Mouse (Mus musculus): ENCODE results near the gene Eya2. TPM values are rescaled to one million over a fixed set of nuclear protein-coding genes. Genes with fewer than 3 reads are reported as not detected.

The Eya2 gene
- polyA plus RNA-seq, 1 experiment from 2014 or later, result 6.9 TPM

DNA sequence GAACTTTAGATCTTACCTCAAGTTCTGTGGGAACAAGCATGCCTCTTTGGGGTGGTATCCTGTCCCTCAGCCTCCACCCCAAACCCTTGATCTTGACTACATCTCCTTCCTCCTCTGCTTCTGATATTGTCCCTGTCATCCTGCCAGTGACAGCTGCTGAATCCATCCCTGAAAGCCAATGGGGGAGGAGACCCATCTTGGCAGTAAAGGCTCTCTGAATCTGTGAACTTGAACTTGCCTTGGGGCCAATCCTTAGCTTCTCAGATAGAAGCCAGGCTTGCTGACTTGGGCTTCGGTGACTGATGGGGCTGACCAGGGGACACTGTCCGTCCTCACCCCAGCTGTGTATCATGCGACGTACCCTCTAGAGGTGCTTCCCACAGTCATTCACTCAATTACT lies 94.1 kb downstream of the Eya2 start:
- ATAC-seq (replicated peaks; ENCODE audit: low FRiP score), result no peak
- Histone ChIP-seq H3K27me3 (no peaks in the 10 kb centered on the region), H3K36me3 (no peaks in the 10 kb centered on the region), H3K27ac (no peak overlapping the region), H3K9me3 (replicated peaks) (no peaks in the 10 kb centered on the region), H3K9ac (no peak overlapping the region), H3K4me3 (replicated peaks) (no peak overlapping the region), H3K4me2 (no peak overlapping the region), H3K4me1 (no peaks in the 10 kb centered on the region)
- WGBS, result 87% methylated on average over 4 of the region's 4 CpGs

DNA sequence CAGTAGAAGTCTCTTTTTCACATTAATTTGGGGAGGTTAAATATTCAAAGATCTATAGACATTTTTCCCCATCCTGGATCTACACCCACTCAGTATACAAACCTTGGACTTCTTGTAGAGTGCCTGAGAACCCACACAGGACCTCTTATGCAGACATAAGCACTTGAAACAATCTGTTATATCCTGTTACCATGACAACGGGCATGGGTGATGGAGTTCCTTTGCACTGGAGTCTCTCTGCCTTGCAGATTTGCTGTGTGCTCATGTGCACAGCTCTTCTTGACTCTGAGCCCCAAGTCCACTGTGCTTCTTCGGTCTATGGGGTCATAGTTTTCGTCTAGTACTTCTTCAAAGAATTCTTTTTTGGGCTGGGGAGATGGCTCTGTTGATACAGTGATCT lies 96.2 kb downstream of the Eya2 start:
- H3K27ac ChIP-seq, result no peak overlapping the region
- no peaks in the 10 kb centered on the region for H3K27me3 ChIP-seq
- WGBS, result 93% methylated on average over 3 of the region's 3 CpGs
- H3K9ac ChIP-seq, result no peak overlapping the region
- H3K36me3 ChIP-seq, result no peaks in the 10 kb centered on the region
- H3K4me1 ChIP-seq, result no peaks in the 10 kb centered on the region
- ATAC-seq (replicated peaks; ENCODE audit: low FRiP score), result no peak
- no peak overlapping the region for H3K4me3 ChIP-seq (replicated peaks)
- H3K4me2 ChIP-seq, result no peak overlapping the region
- H3K9me3 ChIP-seq (replicated peaks), result no peaks in the 10 kb centered on the region

DNA sequence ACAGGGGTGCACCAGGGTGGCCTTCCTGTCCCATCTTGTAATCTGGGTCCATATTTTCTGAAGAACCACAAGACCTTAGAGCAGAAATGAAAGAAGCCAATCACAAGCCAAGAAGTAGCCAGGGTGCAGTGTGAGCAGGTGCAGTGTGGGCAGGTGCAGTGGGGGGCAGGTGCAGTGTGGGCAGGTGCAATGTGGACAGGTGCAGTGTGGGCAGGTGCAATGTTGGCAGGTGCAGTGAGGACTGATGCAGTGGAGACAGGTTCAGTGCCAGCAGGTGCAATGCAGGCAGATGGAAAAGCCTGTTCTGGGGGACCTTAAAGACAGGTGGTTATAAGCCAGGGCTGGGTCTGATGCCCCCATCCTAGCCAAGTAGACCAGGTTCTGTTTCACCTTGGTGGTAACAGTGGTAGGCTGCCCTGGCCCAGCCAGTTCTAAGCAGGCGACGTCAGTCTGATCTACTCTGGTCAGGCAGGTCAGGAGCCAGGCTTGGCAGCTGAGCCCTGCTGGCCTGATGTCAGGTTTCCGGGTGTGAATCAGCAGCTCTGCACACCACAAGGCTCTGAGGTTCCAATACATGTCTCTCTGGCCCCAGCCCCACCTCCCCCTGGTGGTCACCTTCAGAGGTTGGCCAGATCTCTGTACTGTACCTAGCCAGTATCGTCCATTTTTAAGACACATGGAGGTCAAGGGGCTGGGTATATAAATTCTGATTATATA lies 98.3 kb downstream of the Eya2 start:
- no peaks in the 10 kb centered on the region for H3K36me3 ChIP-seq
- no peaks in the 10 kb centered on the region for H3K9me3 ChIP-seq (replicated peaks)
- no peaks in the 10 kb centered on the region for H3K4me1 ChIP-seq
- 63% methylated on average over 4 of the region's 4 CpGs for WGBS
- ATAC-seq (replicated peaks; ENCODE audit: low FRiP score), result 0 out of 2 replicates have a peak, but pooled peaks have one; percentile 40
- H3K27ac ChIP-seq, result no peak overlapping the region
- no peaks in the 10 kb centered on the region for H3K27me3 ChIP-seq
- no peak overlapping the region for H3K4me3 ChIP-seq (replicated peaks)
- no peak overlapping the region for H3K4me2 ChIP-seq
- H3K9ac ChIP-seq, result no peak overlapping the region

DNA sequence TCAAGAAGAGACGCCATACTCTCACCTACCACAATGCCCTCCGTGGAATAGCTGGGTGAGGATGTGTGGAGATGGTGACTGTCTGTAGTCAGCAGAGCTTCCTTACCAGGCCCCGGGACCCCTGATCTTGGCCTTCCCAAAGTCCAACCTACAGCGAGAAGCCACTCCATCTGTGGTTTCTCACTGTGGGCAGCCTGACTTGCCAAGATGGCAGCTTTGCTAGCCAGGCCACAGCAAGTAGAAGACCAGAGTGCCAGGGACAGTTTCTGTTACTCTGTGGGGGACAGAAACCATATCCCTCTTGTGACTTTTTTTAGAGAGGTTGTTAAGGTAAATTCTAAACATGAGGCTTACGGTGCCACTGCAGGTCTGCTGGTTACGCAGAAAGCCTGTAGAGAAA lies 99.9 kb downstream of the Eya2 start:
- no peak overlapping the region for H3K4me3 ChIP-seq (replicated peaks)
- H3K4me2 ChIP-seq, result no peak overlapping the region
- no peak for ATAC-seq (replicated peaks; ENCODE audit: low FRiP score)
- H3K36me3 ChIP-seq, result no peaks in the 10 kb centered on the region
- H3K27me3 ChIP-seq, result no peaks in the 10 kb centered on the region
- H3K4me1 ChIP-seq, result no peaks in the 10 kb centered on the region
- no peaks in the 10 kb centered on the region for H3K9me3 ChIP-seq (replicated peaks)
- no peak overlapping the region for H3K9ac ChIP-seq
- H3K27ac ChIP-seq, result no peak overlapping the region
- WGBS, result 92% methylated on average over 6 of the region's 6 CpGs

DNA sequence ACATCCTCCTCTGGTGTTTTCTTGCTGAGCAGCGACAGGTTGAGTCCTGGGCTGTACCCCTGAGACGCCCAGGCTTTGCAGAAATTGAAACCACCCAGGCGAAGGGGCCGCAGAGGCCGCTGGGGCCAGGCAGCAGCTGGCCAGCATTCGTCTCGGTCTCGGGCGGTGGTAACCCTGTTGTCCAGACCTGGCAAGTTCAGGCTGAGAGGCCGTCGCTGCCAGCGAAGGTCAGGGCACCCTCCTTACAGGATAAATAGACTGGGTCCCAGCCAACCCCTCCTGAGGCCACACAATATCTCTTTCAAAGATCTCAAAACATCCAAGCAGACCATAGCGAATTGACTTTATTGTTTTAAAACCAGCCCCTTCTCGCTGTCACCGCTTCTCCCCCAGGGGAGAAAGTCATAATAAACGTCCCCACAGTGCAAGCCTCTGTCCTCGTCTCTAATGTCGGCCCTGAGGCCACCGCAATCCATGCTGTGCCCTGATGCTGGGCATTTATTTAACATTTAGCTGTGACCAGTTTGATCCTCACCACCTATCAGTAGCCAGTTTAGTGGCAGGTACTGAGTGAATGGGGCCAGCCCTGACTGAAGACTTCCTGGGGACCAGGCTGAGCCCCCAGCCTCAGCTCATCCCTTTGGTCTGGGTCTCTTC lies 105.5 kb downstream of the Eya2 start:
- Histone ChIP-seq H3K4me1 (peaks cover 28% of the 10 kb centered on the region), H3K36me3 (no peaks in the 10 kb centered on the region), H3K27ac (no peak overlapping the region), H3K9me3 (replicated peaks) (no peaks in the 10 kb centered on the region), H3K27me3 (0 out of 2 replicates have a peak, but pooled peaks cover 2% of the 10 kb centered on the region), H3K9ac (no peak overlapping the region), H3K4me3 (replicated peaks) (no peak overlapping the region), H3K4me2 (no peak overlapping the region)
- 14% methylated on average over 19 of the region's 19 CpGs for whole genome bisulfite sequencing
- no peak for ATAC-seq (replicated peaks; ENCODE audit: low FRiP score)

GRCm38 (mm10) chr2:165703033-165703805 lies 108.4 kb downstream of the Eya2 start:
- 34% methylated on average over 9 of the region's 9 CpGs for WGBS
- no peak overlapping the region for H3K4me3 ChIP-seq (replicated peaks)
- peak overlapping the region; percentile 76 for H3K27ac ChIP-seq
- H3K9me3 ChIP-seq (replicated peaks), result no peaks in the 10 kb centered on the region
- 0 out of 2 replicates have a peak, but pooled peaks cover 2% of the 10 kb centered on the region for H3K27me3 ChIP-seq
- peaks cover 28% of the 10 kb centered on the region for H3K4me1 ChIP-seq
- H3K36me3 ChIP-seq, result no peaks in the 10 kb centered on the region
- H3K9ac ChIP-seq, result no peak overlapping the region
- H3K4me2 ChIP-seq, result no peak overlapping the region
- ATAC-seq (replicated peaks; ENCODE audit: low FRiP score), result peak; percentile 93

GRCm38 (mm10) chr2:165708266-165708665 lies 113.4 kb downstream of the Eya2 start:
- Histone ChIP-seq H3K27me3 (no peaks in the 10 kb centered on the region), H3K9ac (no peak overlapping the region), H3K36me3 (no peaks in the 10 kb centered on the region), H3K9me3 (replicated peaks) (no peaks in the 10 kb centered on the region), H3K27ac (no peak overlapping the region), H3K4me3 (replicated peaks) (no peak overlapping the region), H3K4me2 (no peak overlapping the region), H3K4me1 (peaks cover 13% of the 10 kb centered on the region)
- 76% methylated on average over 9 of the region's 9 CpGs for WGBS
- no peak for ATAC-seq (replicated peaks; ENCODE audit: low FRiP score)

GRCm38 (mm10) chr2:165716688-165717087 lies 121.9 kb downstream of the Eya2 start:
- Histone ChIP-seq H3K4me2 (no peak overlapping the region), H3K27me3 (no peaks in the 10 kb centered on the region), H3K9ac (no peak overlapping the region), H3K9me3 (replicated peaks) (no peaks in the 10 kb centered on the region), H3K4me3 (replicated peaks) (no peak overlapping the region), H3K27ac (no peak overlapping the region), H3K4me1 (peaks cover 16% of the 10 kb centered on the region), H3K36me3 (no peaks in the 10 kb centered on the region)
- no peak for ATAC-seq (replicated peaks; ENCODE audit: low FRiP score)
- 87% methylated on average over 6 of the region's 6 CpGs for WGBS

DNA sequence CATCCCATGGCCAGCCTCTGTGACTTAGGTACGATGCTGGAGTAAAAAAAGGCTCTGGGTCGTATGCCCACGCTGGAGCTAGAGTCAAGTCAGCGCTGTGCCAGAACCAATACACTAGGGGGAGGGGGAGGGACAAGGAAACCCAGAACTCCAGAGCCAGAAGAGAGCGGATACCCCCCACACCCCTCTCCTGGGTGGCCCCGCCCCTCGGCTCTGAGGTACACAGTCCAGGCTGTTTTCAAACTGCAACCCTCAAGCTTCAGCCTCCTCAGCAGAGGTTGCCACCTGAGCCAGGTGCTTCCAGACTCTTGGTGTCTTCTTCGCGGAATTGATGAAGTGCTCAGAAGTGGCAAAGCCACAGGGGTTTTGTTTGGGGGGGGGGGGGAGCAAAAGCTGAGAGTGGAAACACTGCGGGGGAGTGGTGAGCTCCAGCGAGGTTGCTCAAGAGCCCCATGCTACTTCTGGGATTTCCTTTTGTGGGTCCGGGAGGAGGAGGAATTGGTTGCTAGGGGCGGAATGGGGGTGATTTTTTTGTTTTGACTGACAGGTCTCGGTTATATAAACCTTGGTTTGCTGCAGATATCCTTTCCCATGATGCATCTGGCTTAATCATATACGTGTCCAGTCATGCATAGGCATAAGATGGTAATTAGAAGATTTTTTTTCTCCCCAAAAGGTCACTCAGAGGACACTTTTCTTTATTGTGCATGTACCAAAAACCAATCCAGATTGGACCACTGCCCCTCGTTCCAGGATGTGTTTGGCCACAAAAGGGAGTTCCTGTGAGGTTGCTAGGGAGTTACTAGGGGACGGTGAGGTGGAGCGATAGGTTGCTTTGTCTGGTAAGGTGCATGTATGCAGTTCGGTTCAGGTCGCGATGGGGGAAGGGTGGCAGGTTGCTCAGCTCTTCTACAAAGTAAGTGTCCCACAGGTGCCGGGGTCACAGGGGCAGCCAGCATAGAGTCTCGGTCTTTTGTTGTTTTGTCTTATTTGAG lies 122.6 kb downstream of the Eya2 start:
- no peak overlapping the region for H3K4me3 ChIP-seq (replicated peaks)
- 68% methylated on average over 23 of the region's 23 CpGs for WGBS
- peak; percentile 52 for ATAC-seq (replicated peaks; ENCODE audit: low FRiP score)

DNA sequence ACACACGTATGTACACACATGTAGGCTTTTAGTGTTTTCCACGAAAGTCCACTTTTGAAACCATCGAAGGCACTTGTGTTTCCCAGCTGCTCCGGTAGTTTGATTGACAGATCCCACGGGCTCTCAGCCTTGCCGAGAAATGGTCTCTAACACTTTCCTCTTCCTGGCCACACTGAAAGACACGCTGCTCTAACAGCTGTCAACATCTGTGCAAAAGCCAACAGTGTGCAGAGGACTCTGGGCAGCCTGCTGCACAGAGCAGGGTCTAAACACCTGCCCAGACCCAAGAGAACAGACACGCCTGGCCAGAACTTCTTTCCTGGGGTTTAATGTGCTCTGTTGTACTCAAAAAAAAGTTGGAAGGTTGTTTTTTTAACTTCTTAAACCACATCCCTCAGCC lies 124.5 kb downstream of the Eya2 start:
- Histone ChIP-seq H3K36me3 (no peaks in the 10 kb centered on the region), H3K4me3 (replicated peaks) (no peak overlapping the region), H3K9me3 (replicated peaks) (no peaks in the 10 kb centered on the region), H3K9ac (no peak overlapping the region), H3K4me2 (no peak overlapping the region), H3K4me1 (peaks cover 12% of the 10 kb centered on the region), H3K27ac (no peak overlapping the region), H3K27me3 (no peaks in the 10 kb centered on the region)
- no peak for ATAC-seq (replicated peaks; ENCODE audit: low FRiP score)
- WGBS, result 64% methylated on average over 8 of the region's 8 CpGs

More for the DNA sequence above, 122.6 kb downstream of the Eya2 start:
- Histone ChIP-seq H3K27me3 (no peaks in the 10 kb centered on the region), H3K27ac (peak overlapping the region; percentile 39; the same call in 1 of the 2 replicates), H3K36me3 (no peaks in the 10 kb centered on the region), H3K4me2 (0 out of 2 replicates have a peak overlapping the region, but pooled peaks have one; percentile 4), H3K9me3 (replicated peaks) (no peaks in the 10 kb centered on the region), H3K4me1 (peaks cover 12% of the 10 kb centered on the region), H3K9ac (no peak overlapping the region)

- Histone ChIP-seq H3K9me3 (replicated peaks) (no peaks in the 10 kb centered on the region), H3K9ac (no peak overlapping the region), H3K27ac (no peak overlapping the region), H3K4me3 (replicated peaks) (no peak overlapping the region), H3K36me3 (no peaks in the 10 kb centered on the region), H3K4me1 (peaks cover 12% of the 10 kb centered on the region), H3K4me2 (no peak overlapping the region), H3K27me3 (no peaks in the 10 kb centered on the region)
- 92% methylated on average over 5 of the region's 5 CpGs for WGBS
- ATAC-seq (replicated peaks; ENCODE audit: low FRiP score), result no peak
These were observed 127.1 kb downstream of the Eya2 start for GRCm38 (mm10) chr2:165721941-165722340.

Data from kidney, embryonic 15.5 days (tissue).